Comparison of ENCODE assay signal across 17 mouse cellular contexts in the genomic region with DNA sequence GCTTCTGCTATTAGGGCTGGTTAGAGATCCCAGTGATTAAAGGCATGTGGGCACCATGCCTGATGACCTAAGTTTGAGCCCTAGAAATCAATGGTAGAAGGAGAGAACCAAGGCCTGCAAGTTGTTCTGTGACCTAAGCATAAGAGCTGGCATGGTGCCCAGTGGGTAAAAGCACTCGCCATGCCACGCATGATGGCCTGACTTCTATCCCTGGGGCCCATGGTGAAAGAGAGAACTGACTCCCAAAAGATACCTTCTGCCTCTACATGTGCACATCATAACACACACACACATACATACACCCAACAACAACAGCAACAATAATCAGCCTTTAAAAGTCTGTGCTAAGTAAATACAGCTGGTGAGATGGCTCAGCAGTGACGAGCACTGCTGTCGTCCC. TPM values are rescaled to one million over a fixed set of nuclear protein-coding genes. Genes with fewer than 3 reads are reported as not detected.
"Had no signal": no experiment of that assay in that cellular context is flagged by ENCODE, and none has a peak within 500 bp of the region (broad histone marks: within the 10 kb centered on the region; RNA-seq: fewer than 3 reads in every experiment).

No protein-coding gene starts in this region.

- H3K9ac ChIP-seq: limb, embryonic 13.5 days; neural tube, embryonic 15.5 days had no signal

- H3K4me1 ChIP-seq: limb, embryonic 13.5 days; midbrain, embryonic 10.5 days; neural tube, embryonic 15.5 days had no signal

- H3K9me3 ChIP-seq: limb, embryonic 13.5 days; midbrain, embryonic 10.5 days; neural tube, embryonic 15.5 days had no signal

- H3K27me3 ChIP-seq: limb, embryonic 13.5 days; neural tube, embryonic 15.5 days had no signal

- H3K4me2 ChIP-seq: limb, embryonic 13.5 days; neural tube, embryonic 15.5 days had no signal

- H3K4me3 ChIP-seq: layer of hippocampus, adult 2 months; limb, embryonic 13.5 days; midbrain, embryonic 10.5 days; myocyte; neural tube, embryonic 15.5 days had no signal

- DNase-seq: kidney, adult 11 months; kidney, adult 9 months; kidney, postnatal 10 days; kidney, postnatal 4 days; left cerebral cortex, postnatal 4 days; lung, adult 18-20 months; midbrain, embryonic 14.5 days; right cerebral cortex, adult 18-20 months; right cerebral cortex, postnatal 25 days; thymus, adult 18-20 months; thymus, postnatal 14 days had no signal

- H3K27ac ChIP-seq: layer of hippocampus, adult 2 months; limb, embryonic 13.5 days; midbrain, embryonic 10.5 days; neural tube, embryonic 15.5 days had no signal

RNA-seq across cellular contexts. Expression of a gene that starts 38.0 kb away (rescaled TPM):
- polyA plus RNA-seq: neural tube, embryonic 11.5 days had no signal
